Mouse (Mus musculus) neural tube, embryonic 12.5 days (tissue): ENCODE results near the gene Pqlc2. TPM values are rescaled to one million over a fixed set of nuclear protein-coding genes. Genes with fewer than 3 reads are reported as not detected.

Source experiments
- ATAC-seq: fragments of 200-750 bp; cut with Nextera tagmentation; 2 replicates; pipeline ENCODE4 v1.8.0; 2017; ENCODE audit warnings: low read depth, mild to moderate bottlenecking, moderate TSS enrichment, moderate library complexity; ENCODE audit not compliant: low FRiP score
- H3K27ac ChIP-seq: fragments of 300-500 bp; sonication (generic); 2 replicates; pipeline ENCODE4 v1.5.1; 2016
- H3K27me3 ChIP-seq: fragments of 300-500 bp; sonication (generic); replicated peaks from 2 replicates; pipeline ENCODE4 v1.6.1; 2016; ENCODE audit warnings: mild to moderate bottlenecking
- H3K36me3 ChIP-seq: fragments of 300-500 bp; sonication (generic); 2 replicates; pipeline ENCODE4 v1.6.1; 2016; ENCODE audit warnings: mild to moderate bottlenecking
- H3K4me1 ChIP-seq: fragments of 300-500 bp; sonication (generic); 2 replicates; pipeline ENCODE4 v1.6.1; 2016
- H3K4me2 ChIP-seq: fragments of 300-500 bp; sonication (generic); replicated peaks from 2 replicates; pipeline ENCODE4 v1.6.1; 2016; ENCODE audit warnings: mild to moderate bottlenecking
- H3K4me3 ChIP-seq: fragments of 300-500 bp; sonication (generic); 2 replicates; pipeline ENCODE4 v1.5.1; 2016
- H3K9ac ChIP-seq: fragments of 300-500 bp; sonication (generic); 2 replicates; pipeline ENCODE4 v1.6.1; 2016; ENCODE audit warnings: mild to moderate bottlenecking
- H3K9me3 ChIP-seq: fragments of 300-500 bp; sonication (generic); 2 replicates; pipeline ENCODE4 v1.6.1; 2016; ENCODE audit warnings: mild to moderate bottlenecking
- WGBS: fragments of 180-500 bp; shearing (Covaris S2); methylation state at CpG from one replicate; pipeline ENCODE4 v1.1.7; 2016; 5-methylcytosine and 5-hydroxymethylcytosine counted together
- polyA plus RNA-seq: library from polyadenylated mRNA; unstranded; fragments of >200 nt; fragmentation: Nextera tagmentation; extraction: Ambion mirVana; gene quantifications from 2 replicates; pipeline ENCODE4 v1.2.1, GENCODE M21; 2016

Pqlc2 gene
- polyA plus RNA-seq, 1 experiment from 2014 or later = 12.7 TPM

DNA sequence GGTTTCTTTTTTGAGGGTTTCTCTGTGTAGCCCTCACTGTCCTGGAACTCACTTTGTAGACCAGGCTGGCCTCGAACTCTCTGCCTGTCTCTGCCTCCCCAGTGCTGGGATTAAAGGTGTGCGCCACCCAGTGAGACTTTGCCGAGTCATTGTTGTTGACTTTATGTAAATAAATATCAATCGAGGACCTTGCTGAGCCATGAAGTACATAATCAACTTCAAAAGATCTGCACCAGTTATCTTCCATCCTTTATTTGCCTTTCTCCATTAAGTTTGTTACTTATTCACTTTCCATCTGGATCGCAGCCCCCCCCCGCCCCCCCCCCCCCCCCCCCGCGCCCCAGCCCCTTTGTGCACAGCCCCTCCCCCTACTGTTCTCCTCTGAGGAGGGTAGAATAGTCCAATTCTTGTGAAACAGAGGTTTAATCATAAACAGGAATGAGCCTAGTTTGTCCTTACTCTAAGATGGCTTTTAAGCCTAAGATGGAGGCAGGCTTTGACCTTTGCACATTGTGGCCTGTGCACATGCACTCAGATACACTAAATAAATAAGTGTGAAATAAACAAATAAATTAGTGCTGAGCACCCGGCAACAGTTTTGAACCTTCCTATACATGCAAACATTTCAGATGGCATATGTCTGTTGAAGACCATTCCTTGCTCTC, 24.3 kb upstream of the Pqlc2 start:
- Histone ChIP-seq H3K9me3 (no peaks in the 10 kb centered on the region), H3K36me3 (no peaks in the 10 kb centered on the region), H3K9ac (no peak overlapping the region), H3K4me3 (no peak overlapping the region), H3K4me2 (no peak overlapping the region), H3K27me3 (peaks cover 6% of the 10 kb centered on the region), H3K4me1 (no peaks in the 10 kb centered on the region), H3K27ac (no peak overlapping the region)
- WGBS = 60% methylated on average over 8 of the region's 9 CpGs
- ATAC-seq = no peak

DNA sequence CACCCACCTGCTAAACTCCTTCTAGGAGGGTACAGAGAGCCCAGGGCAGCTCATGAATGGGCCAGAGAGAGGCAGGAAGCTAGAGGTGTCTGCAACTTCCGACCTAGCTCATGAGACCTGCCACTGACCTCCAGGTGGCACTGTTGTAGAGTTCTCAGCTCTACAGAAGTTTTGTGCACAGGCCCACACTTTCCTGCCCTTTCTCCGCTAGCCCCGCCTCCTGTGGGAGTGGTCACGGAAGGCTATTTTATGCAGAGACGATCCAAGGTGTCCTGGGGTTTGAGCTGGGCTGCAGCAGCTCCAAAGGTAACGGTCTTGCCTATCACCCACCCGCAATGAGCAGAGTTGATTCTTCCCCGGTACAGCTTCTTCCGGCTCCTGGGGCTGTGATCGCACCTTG, 20.1 kb upstream of the Pqlc2 start:
- H3K36me3 ChIP-seq = no peaks in the 10 kb centered on the region
- H3K4me3 ChIP-seq = no peak overlapping the region
- H3K4me2 ChIP-seq = peak overlapping the region; percentile 48
- H3K27ac ChIP-seq = no peak overlapping the region
- no peaks in the 10 kb centered on the region for H3K9me3 ChIP-seq
- no peak for ATAC-seq
- no peaks in the 10 kb centered on the region for H3K27me3 ChIP-seq
- whole genome bisulfite sequencing = 7% methylated on average over 10 of the region's 10 CpGs
- H3K4me1 ChIP-seq = no peaks in the 10 kb centered on the region
- H3K9ac ChIP-seq = no peak overlapping the region

DNA sequence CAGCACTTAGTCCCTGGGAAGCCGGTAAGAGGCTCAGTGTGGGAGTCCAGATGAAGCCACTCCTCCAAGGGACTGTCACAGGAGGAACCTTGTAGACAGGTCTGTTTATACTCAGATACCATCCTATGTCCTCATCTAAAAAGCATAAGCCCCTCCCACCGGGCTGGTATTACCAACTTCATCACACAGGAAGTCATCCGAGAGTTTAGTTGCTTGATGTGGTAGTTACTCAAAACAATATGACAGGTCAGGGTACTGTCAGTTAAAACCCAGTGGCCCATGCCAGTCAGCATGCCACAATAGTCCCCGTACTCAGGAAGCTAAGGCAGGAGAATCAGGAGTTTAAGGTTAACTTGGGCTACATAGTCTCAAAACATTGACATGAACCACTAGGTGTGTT, 9.2 kb upstream of the Pqlc2 start:
- Histone ChIP-seq H3K4me3 (no peak overlapping the region), H3K27ac (no peak overlapping the region), H3K9ac (no peak overlapping the region), H3K27me3 (no peaks in the 10 kb centered on the region), H3K4me1 (no peaks in the 10 kb centered on the region), H3K9me3 (no peaks in the 10 kb centered on the region), H3K4me2 (no peak overlapping the region), H3K36me3 (peaks cover 28% of the 10 kb centered on the region)
- WGBS = 94% methylated on average over 4 of the region's 4 CpGs
- no peak for ATAC-seq

DNA sequence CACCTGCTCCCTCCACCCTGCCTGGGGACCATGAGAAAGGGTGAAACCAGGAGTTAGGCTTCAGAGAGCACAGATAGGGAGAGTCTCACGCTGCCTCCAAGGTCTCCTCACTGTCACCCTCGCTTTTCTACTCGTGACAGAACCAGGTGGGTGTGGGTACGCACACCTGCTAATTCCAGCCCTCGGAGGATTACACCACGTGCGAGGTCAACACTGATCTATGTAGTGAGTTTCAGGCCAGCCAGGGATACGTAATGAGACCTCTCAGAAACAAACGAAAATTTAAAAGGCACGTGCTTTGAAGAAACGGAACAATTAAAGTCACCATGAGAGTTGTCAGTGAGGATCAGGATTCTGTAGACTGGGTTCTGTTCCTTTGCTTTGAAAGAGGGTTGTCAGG, 7.9 kb upstream of the Pqlc2 start:
- no peak overlapping the region for H3K9ac ChIP-seq
- WGBS = 94% methylated on average over 11 of the region's 11 CpGs
- peaks cover 34% of the 10 kb centered on the region for H3K36me3 ChIP-seq
- no peaks in the 10 kb centered on the region for H3K27me3 ChIP-seq
- H3K4me3 ChIP-seq = no peak overlapping the region
- H3K9me3 ChIP-seq = no peaks in the 10 kb centered on the region
- no peak overlapping the region for H3K27ac ChIP-seq
- H3K4me2 ChIP-seq = no peak overlapping the region
- no peak for ATAC-seq
- no peaks in the 10 kb centered on the region for H3K4me1 ChIP-seq

DNA sequence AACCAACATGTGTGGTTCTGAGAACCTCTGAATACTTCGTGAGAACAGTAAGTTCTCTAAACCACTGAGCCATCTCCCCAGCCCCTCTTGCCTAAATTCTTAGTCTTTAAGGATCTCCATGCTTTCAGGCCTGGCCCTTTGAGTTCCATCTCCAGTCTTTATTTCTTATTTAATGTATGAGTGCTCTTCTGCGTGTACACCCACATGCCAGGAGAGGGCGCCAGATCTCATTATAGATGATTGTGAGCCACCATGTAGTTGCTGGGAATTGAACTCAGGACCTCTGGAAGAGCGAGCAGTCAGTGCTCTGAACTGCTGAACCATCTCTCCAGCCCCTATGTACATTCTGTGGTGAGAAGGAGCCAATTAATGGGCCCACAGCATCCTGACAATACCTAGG, 2.1 kb upstream of the Pqlc2 start:
- peaks cover 22% of the 10 kb centered on the region for H3K36me3 ChIP-seq
- H3K9me3 ChIP-seq = no peaks in the 10 kb centered on the region
- H3K4me2 ChIP-seq = no peak overlapping the region
- H3K4me1 ChIP-seq = peaks cover 20% of the 10 kb centered on the region
- ATAC-seq = no peak
- no peaks in the 10 kb centered on the region for H3K27me3 ChIP-seq
- H3K4me3 ChIP-seq = no peak overlapping the region
- no peak overlapping the region for H3K27ac ChIP-seq
- H3K9ac ChIP-seq = no peak overlapping the region
- WGBS = 66% methylated on average over 4 of the region's 4 CpGs

DNA sequence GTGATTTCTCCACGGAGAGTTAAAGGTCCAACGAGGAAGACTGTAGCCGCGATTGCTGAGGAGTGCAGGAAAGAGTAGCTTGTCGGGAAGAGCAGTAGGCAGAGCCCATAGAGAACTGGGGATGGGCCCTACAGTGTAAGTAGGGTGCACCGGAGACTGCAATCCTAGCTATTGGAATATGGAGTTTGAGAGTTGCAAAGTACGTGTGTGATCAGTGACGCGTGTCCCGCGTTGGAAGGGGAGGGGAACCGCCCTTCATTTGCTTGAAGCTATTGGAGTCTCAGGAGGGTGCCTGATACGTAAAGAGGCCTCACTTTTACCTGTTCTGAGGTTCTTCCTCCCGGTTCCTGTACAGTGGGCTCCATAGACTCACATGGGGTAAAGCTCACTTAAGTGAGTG, 1.2 kb upstream of the Pqlc2 start:
- Histone ChIP-seq H3K9ac (peak overlapping the region; percentile 90), H3K27ac (no peak overlapping the region), H3K4me2 (peak overlapping the region; percentile 99), H3K36me3 (peaks cover 16% of the 10 kb centered on the region; the same call in 1 of the 2 replicates), H3K4me1 (peaks cover 20% of the 10 kb centered on the region), H3K9me3 (no peaks in the 10 kb centered on the region), H3K27me3 (no peaks in the 10 kb centered on the region), H3K4me3 (peak overlapping the region; percentile 90)
- WGBS = 27% methylated on average over 14 of the region's 14 CpGs
- no peak for ATAC-seq

DNA sequence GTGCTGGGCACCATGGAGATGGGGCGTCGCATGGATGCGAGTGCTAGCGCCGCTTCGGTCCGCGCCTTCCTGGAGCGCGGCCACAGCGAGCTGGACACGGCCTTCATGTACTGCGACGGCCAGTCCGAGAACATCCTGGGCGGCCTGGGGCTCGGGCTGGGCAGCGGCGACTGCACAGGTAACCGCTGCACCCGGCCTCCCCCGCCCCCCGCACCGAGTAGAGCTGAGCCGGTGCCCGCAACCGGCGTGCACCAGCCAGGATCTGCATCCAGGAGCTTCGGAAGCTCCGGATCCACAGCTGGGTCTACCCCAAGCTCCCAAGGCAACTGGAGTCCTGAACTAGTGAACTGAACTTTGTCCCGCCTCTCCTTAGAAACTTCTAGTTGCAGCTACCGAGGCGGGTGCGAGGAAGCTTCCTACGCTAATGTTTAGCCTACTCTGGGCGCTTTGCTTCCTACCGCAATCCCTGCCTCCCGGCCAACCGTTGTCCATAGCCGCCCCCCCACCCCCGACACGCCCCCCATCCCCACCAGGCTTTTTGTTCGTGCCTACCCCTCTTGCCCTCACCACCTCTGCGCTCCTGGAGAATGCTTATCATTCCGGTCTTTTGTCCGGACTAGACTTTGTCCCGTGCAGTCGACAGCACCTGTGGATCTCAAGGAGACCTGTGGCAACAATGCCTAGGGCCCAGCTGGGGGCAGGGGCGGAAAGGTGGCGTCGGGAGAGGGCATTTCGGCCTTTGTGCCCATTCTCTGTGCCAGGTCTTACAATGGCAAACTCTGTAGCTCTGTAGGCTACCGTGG, 592 bp upstream of the Pqlc2 start:
- peaks cover 21% of the 10 kb centered on the region for H3K36me3 ChIP-seq
- peak overlapping the region; percentile 99 for H3K4me2 ChIP-seq
- peak overlapping the region; percentile 90 for H3K9ac ChIP-seq
- H3K9me3 ChIP-seq = no peaks in the 10 kb centered on the region
- no peaks in the 10 kb centered on the region for H3K27me3 ChIP-seq
- peak; percentile 26 for ATAC-seq
- H3K4me3 ChIP-seq = peak overlapping the region; percentile 90
- WGBS = under 1% methylated on average over 53 of the region's 53 CpGs
- peaks cover 20% of the 10 kb centered on the region for H3K4me1 ChIP-seq
- H3K27ac ChIP-seq = peak overlapping the region; percentile 42; the same call in 1 of the 2 replicates

DNA sequence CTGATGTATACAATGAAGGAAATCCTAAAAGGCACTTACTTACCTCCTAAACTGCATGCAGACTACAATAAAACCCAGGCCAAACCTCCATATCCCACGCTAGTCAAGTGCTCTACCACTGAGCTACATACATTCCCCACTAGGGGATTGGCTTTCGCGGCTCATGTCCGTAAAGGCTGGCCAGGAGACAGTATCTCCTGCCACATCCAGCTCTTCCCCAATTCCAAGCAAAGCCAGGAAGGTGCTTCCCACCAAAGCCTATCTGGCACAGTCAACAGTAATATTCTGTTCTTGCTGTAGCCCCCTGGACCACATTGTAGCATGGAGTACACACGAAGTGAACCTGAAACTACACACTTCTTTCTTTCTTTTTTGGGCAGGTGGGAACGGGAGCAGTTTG, 857 bp downstream of the Pqlc2 start:
- 20% methylated on average over 6 of the region's 6 CpGs for WGBS
- Histone ChIP-seq H3K27ac (no peak overlapping the region), H3K27me3 (no peaks in the 10 kb centered on the region), H3K4me2 (peak overlapping the region; percentile 99), H3K4me1 (peaks cover 20% of the 10 kb centered on the region), H3K9me3 (no peaks in the 10 kb centered on the region), H3K9ac (peak overlapping the region; percentile 90), H3K36me3 (peaks cover 18% of the 10 kb centered on the region), H3K4me3 (peak overlapping the region; percentile 90)
- ATAC-seq = no peak

DNA sequence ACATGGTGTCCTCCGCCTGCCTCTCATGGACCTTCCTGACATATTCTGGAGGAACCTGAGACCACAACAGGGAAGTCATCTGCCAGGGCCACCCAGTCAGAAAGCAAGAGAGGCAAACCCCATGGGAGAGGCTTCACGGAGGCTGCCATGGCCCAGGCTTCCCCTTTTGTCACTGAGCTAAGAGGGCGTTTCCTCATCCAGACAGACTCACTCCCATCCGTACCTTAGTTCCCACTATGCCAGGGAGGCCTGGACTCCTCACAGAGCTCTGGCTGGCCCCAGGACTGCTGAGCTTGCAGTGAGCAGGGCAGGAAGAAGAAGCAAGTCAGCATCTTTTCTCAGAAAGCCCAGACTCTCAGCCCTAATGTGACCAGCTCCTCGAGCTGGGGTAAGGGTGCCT, 2.6 kb downstream of the Pqlc2 start:
- H3K27me3 ChIP-seq = no peaks in the 10 kb centered on the region
- WGBS = 89% methylated on average over 5 of the region's 5 CpGs

DNA sequence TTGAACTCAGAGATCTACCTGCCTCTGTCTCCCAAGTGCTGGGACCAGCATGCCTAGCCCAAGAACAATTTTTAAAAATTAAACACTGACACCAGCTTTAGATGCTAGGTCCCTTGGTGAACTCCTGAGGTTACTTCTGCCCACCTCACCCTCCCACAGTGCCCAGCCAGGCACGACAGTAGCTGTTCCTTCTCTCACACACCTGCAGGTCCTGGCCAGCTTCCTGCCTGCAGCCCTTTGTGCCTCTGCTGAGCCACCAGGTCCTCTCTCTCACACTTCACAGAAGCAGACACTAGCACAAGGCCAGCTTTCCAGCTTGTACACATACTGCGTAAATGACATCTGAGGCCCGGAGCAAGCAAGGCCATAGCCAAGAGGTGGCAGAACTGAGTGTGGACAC, 5.0 kb downstream of the Pqlc2 start:
- Histone ChIP-seq H3K36me3 (peaks cover 35% of the 10 kb centered on the region), H3K9ac (no peak overlapping the region), H3K27ac (no peak overlapping the region), H3K27me3 (no peaks in the 10 kb centered on the region), H3K4me2 (no peak overlapping the region), H3K4me1 (peaks cover 9% of the 10 kb centered on the region), H3K9me3 (no peaks in the 10 kb centered on the region), H3K4me3 (no peak overlapping the region)
- no peak for ATAC-seq
- 95% methylated on average over 3 of the region's 3 CpGs for WGBS

More for the DNA sequence above, 2.6 kb downstream of the Pqlc2 start:
- H3K36me3 ChIP-seq = peaks cover 15% of the 10 kb centered on the region
- no peak overlapping the region for H3K9ac ChIP-seq
- peaks cover 20% of the 10 kb centered on the region for H3K4me1 ChIP-seq
- H3K9me3 ChIP-seq = no peaks in the 10 kb centered on the region
- H3K4me2 ChIP-seq = no peak overlapping the region
- H3K4me3 ChIP-seq = no peak overlapping the region
- no peak overlapping the region for H3K27ac ChIP-seq
- ATAC-seq = no peak

DNA sequence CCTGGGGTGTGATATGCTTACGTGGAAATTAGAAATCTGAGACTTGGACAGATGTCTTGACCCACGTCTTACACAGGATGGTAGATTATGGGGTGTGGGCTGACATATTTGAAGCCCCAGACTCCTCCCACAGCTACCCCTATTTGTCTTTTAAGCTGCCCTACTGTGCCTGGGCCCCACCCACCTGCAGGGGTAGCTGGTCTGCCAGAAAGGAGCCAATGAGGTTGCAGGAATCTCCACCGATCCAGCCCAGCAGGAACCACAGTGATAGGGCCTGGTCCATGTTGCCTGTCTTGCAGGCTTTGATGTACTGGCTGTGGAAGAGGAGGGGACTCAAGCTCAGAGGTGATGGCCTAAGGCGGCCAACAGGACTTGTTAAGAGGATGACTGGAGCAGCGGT, 8.3 kb downstream of the Pqlc2 start:
- peaks cover 61% of the 10 kb centered on the region for H3K36me3 ChIP-seq
- no peak overlapping the region for H3K4me2 ChIP-seq
- no peak overlapping the region for H3K4me3 ChIP-seq
- H3K27me3 ChIP-seq = no peaks in the 10 kb centered on the region
- H3K9ac ChIP-seq = no peak overlapping the region
- no peak overlapping the region for H3K27ac ChIP-seq
- H3K9me3 ChIP-seq = no peaks in the 10 kb centered on the region
- no peaks in the 10 kb centered on the region for H3K4me1 ChIP-seq
- WGBS = 60% methylated on average over 5 of the region's 5 CpGs
- ATAC-seq = no peak

DNA sequence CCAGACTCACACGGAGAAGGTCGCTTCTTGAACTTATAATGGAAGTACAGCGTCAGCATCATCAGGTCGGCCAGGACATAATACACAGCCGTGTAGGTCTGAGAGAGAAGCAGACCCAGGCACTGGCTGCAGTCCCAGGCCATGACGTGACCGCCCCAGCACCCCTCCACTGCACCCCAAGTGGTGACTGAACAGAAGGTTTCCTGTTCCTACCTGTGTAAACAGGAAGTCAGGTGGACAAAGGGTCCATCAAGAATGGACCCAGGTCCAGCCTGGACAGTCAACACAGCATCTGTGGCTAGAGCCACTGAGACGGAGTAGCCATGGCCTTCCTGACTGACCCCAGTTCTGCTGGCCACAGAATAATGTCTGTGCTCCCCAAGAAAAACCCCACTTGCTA, 8.7 kb downstream of the Pqlc2 start:
- no peak overlapping the region for H3K4me3 ChIP-seq
- no peaks in the 10 kb centered on the region for H3K9me3 ChIP-seq
- WGBS = 90% methylated on average over 8 of the region's 8 CpGs
- H3K27me3 ChIP-seq = no peaks in the 10 kb centered on the region
- ATAC-seq = no peak
- peaks cover 61% of the 10 kb centered on the region for H3K36me3 ChIP-seq
- no peak overlapping the region for H3K4me2 ChIP-seq
- H3K9ac ChIP-seq = no peak overlapping the region
- no peak overlapping the region for H3K27ac ChIP-seq
- no peaks in the 10 kb centered on the region for H3K4me1 ChIP-seq
